Mouse (Mus musculus): Measurements from ENCODE around the gene Hat1.

GRCm38 (mm10) chr2:71462066-71462465 is 73.3 kb downstream of the Hat1 start:
- TF ChIP-seq ZNF384 (IDR thresholded peaks at IDR 0.05; ENCODE audit: low read depth, low read length) (no peak), ZC3H11A (IDR thresholded peaks at IDR 0.05; ENCODE audit: borderline replicate concordance, low read depth, low read length) (no peak), CHD2 (IDR thresholded peaks at IDR 0.05; ENCODE audit: low read depth, low read length) (no peak), HCFC1 (IDR thresholded peaks at IDR 0.05; ENCODE audit: borderline replicate concordance, insufficient read depth, low read length) (no peak), MAFK (IDR thresholded peaks at IDR 0.05; ENCODE audit: insufficient read depth, low read depth, low read length) (no peak)
